Comparison of ENCODE assay signal across 11 mouse cellular contexts in genomic region chr1:88212341-88213045, GRCm38 (mm10). TPM values are rescaled to one million over a fixed set of nuclear protein-coding genes. Genes with fewer than 3 reads are reported as not detected.
A peak's percentile ranks its signal among the peaks of the same experiment; 100 is the strongest.
DNase-seq lines count a peak whose midpoint lies in the region; ATAC-seq and TF ChIP-seq lines count a peak whose summit lies in the region.
"Had no signal": no experiment of that assay in that cellular context is flagged by ENCODE, and none has a peak within 500 bp of the region (broad histone marks: within the 10 kb centered on the region; RNA-seq: fewer than 3 reads in every experiment).

No protein-coding gene starts in this region.

- ATAC-seq in forebrain, embryonic 15.5 days (replicated peaks): peak; percentile 11; the same call in 1 of the 2 replicates
- ATAC-seq in limb, embryonic 15.5 days (ENCODE audit: insufficient number of reproducible peaks, low FRiP score, low TSS enrichment, low read depth): peak; percentile 49
- no peak for ATAC-seq in erythroid progenitor cell, adult 5-6 weeks (replicated peaks; ENCODE audit: low FRiP score, poor library complexity, severe bottlenecking)

- no peak for TF ChIP-seq POLR2A in cerebellum, adult 2 months (IDR thresholded peaks at IDR 0.05; ENCODE audit: borderline replicate concordance, insufficient read depth, low read length)

- WGBS in forebrain, embryonic 15.5 days: 62% methylated on average over 8 of the region's 8 CpGs
- WGBS in limb, embryonic 15.5 days: 59% methylated on average over 8 of the region's 8 CpGs
- 58% methylated on average over 8 of the region's 8 CpGs for WGBS in cerebellum, adult 2 months

- DNase-seq in heart, adult 11 months: peak; percentile 89
- no peak for DNase-seq in heart, postnatal 4 days
- peak; percentile 5 for DNase-seq in 3T3-L1 (ENCODE audit: low read depth, low spot score)
- DNase-seq in left cerebral cortex, postnatal 4 days: no peak
- no peak for DNase-seq in cerebellum, adult 2 months

- intact Hi-C loops in left cerebral cortex, postnatal 4 days (cut with DNase I): no loop called here

- no peaks in the 10 kb centered on the region for H3K27me3 ChIP-seq in forebrain, embryonic 15.5 days
- no peaks in the 10 kb centered on the region for H3K27me3 ChIP-seq in limb, embryonic 15.5 days
- H3K27me3 ChIP-seq in cerebellum, adult 2 months (ENCODE audit: control insufficient read depth, insufficient read depth, low read length): no peaks in the 10 kb centered on the region; the same call in 1 of the 2 replicates

- H3K27ac ChIP-seq in forebrain, embryonic 15.5 days (replicated peaks): no peak overlapping the region
- H3K27ac ChIP-seq in limb, embryonic 15.5 days: no peak overlapping the region
- no peak overlapping the region for H3K27ac ChIP-seq in cerebellum, adult 2 months (ENCODE audit: insufficient read depth, low read length)

- TF ChIP-seq CTCF in cerebellum, adult 2 months (IDR thresholded peaks at IDR 0.05; ENCODE audit: borderline replicate concordance, insufficient read depth, low read depth, low read length): no peak

- H3K9me3 ChIP-seq in forebrain, embryonic 15.5 days: peaks cover 58% of the 10 kb centered on the region
- peaks cover 50% of the 10 kb centered on the region for H3K9me3 ChIP-seq in limb, embryonic 15.5 days
- H3K9me3 ChIP-seq: G1E had no signal

- no peaks in the 10 kb centered on the region for H3K4me1 ChIP-seq in forebrain, embryonic 15.5 days
- no peaks in the 10 kb centered on the region for H3K4me1 ChIP-seq in limb, embryonic 15.5 days
- H3K4me1 ChIP-seq in cerebellum, adult 2 months (ENCODE audit: control insufficient read depth, insufficient read depth, low read length): no peaks in the 10 kb centered on the region

- no peaks in the 10 kb centered on the region for H3K36me3 ChIP-seq in forebrain, embryonic 15.5 days
- no peaks in the 10 kb centered on the region for H3K36me3 ChIP-seq in limb, embryonic 15.5 days
- H3K36me3 ChIP-seq: G1E had no signal

- no peak overlapping the region for H3K4me2 ChIP-seq in forebrain, embryonic 15.5 days (replicated peaks)
- H3K4me2 ChIP-seq in limb, embryonic 15.5 days: no peak overlapping the region

- H3K4me3 ChIP-seq in forebrain, embryonic 15.5 days: no peak overlapping the region
- H3K4me3 ChIP-seq in limb, embryonic 15.5 days: no peak overlapping the region
- no peak overlapping the region for H3K4me3 ChIP-seq in cerebellum, adult 2 months (replicated peaks; ENCODE audit: insufficient read depth, low read depth, low read length)

- no peak overlapping the region for H3K9ac ChIP-seq in forebrain, embryonic 15.5 days (replicated peaks)
- H3K9ac ChIP-seq in limb, embryonic 15.5 days: no peak overlapping the region

RNA-seq across cellular contexts. Expression of gene Ugt1a1, which starts 0.7 kb away (rescaled TPM):
- total RNA-seq in heart, postnatal 4 days (2021): not detected
- not detected in 2 replicates for polyA plus RNA-seq in forebrain, embryonic 15.5 days (2015; fragmentation: Nextera tagmentation; extraction: Ambion mirVana)
- polyA plus RNA-seq in limb, embryonic 15.5 days (2015; fragmentation: Nextera tagmentation; extraction: Ambion mirVana): 10.8 and 12.3 TPM in 2 replicates
- total RNA-seq in erythroid progenitor cell, adult 5-6 weeks (2015; ENCODE audit: low replicate concordance): 0.72 TPM in 1 of 2 replicates, not detected in the other
- total RNA-seq in erythroid progenitor cell, adult 5-6 weeks (2017; ENCODE audit: low replicate concordance): 3.9 TPM in 1 of 2 replicates, not detected in the other
- under 1 TPM in 1 of 2 experiments, not detected in 1; 0.34 TPM for total RNA-seq in left cerebral cortex, postnatal 4 days (2021)
- not detected in 2 replicates for polyA plus RNA-seq in cerebellum, adult 2 months (2012; rRNA removed)
- total RNA-seq: layer of hippocampus, adult 8-10 months had no signal
- polyA plus RNA-seq: G1E had no signal

RNA-seq across cellular contexts. Expression of gene Dnajb3, which starts 6.9 kb away (rescaled TPM):
- 1 to 10 TPM; 1.6 to 1.8 TPM for total RNA-seq in heart, postnatal 4 days (2021)
- 13.7 TPM in 2 replicates for polyA plus RNA-seq in forebrain, embryonic 15.5 days (2015; fragmentation: Nextera tagmentation; extraction: Ambion mirVana)
- polyA plus RNA-seq in limb, embryonic 15.5 days (2015; fragmentation: Nextera tagmentation; extraction: Ambion mirVana): 11.1 and 11.6 TPM in 2 replicates
- 49.0 and 58.7 TPM in 2 replicates for total RNA-seq in erythroid progenitor cell, adult 5-6 weeks (2015; ENCODE audit: low replicate concordance)
- 8.7 and 28.2 TPM in 2 replicates for total RNA-seq in erythroid progenitor cell, adult 5-6 weeks (2017; ENCODE audit: low replicate concordance)
- 1 to 10 TPM; 4.9 to 5.9 TPM for total RNA-seq in left cerebral cortex, postnatal 4 days (2021)
- polyA plus RNA-seq in cerebellum, adult 2 months (2012; rRNA removed): 2.9 and 3.5 TPM in 2 replicates
- polyA plus RNA-seq: G1E had no signal

RNA-seq across cellular contexts. Expression of gene Ugt1a2, which starts 12.1 kb away (rescaled TPM):
- total RNA-seq in heart, postnatal 4 days (2021): not detected
- not detected in 2 replicates for polyA plus RNA-seq in forebrain, embryonic 15.5 days (2015; fragmentation: Nextera tagmentation; extraction: Ambion mirVana)
- polyA plus RNA-seq in limb, embryonic 15.5 days (2015; fragmentation: Nextera tagmentation; extraction: Ambion mirVana): not detected in 2 replicates
- total RNA-seq in erythroid progenitor cell, adult 5-6 weeks (2015; ENCODE audit: low replicate concordance): 1.1 TPM in 1 of 2 replicates, not detected in the other
- not detected in 2 replicates for total RNA-seq in erythroid progenitor cell, adult 5-6 weeks (2017; ENCODE audit: low replicate concordance)
- under 1 TPM in 1 of 2 experiments, not detected in 1; 0.38 TPM for total RNA-seq in left cerebral cortex, postnatal 4 days (2021)
- not detected in 2 replicates for polyA plus RNA-seq in cerebellum, adult 2 months (2012; rRNA removed)
- polyA plus RNA-seq: cortical plate, adult 2 months; G1E had no signal

RNA-seq across cellular contexts. Expression of gene Mroh2a, which starts 14.3 kb away (rescaled TPM):
- total RNA-seq in heart, postnatal 4 days (2021): under 1 TPM in 1 of 2 experiments, not detected in 1; 0.02 TPM
- 0.73 and 0.88 TPM in 2 replicates for polyA plus RNA-seq in forebrain, embryonic 15.5 days (2015; fragmentation: Nextera tagmentation; extraction: Ambion mirVana)
- polyA plus RNA-seq in limb, embryonic 15.5 days (2015; fragmentation: Nextera tagmentation; extraction: Ambion mirVana): 1.6 and 2.2 TPM in 2 replicates
- total RNA-seq in erythroid progenitor cell, adult 5-6 weeks (2015; ENCODE audit: low replicate concordance): not detected in 2 replicates
- total RNA-seq in erythroid progenitor cell, adult 5-6 weeks (2017; ENCODE audit: low replicate concordance): 0.30 and 0.64 TPM in 2 replicates
- under 1 TPM; 0.04 to 0.20 TPM for total RNA-seq in left cerebral cortex, postnatal 4 days (2021)
- polyA plus RNA-seq in cerebellum, adult 2 months (2012; rRNA removed): 0.25 and 0.43 TPM in 2 replicates
- polyA plus RNA-seq: cortical plate, adult 2 months; G1E had no signal

RNA-seq across cellular contexts. Expression of gene Ugt1a5, which starts 46.7 kb away (rescaled TPM):
- not detected for total RNA-seq in heart, postnatal 4 days (2021)
- polyA plus RNA-seq in forebrain, embryonic 15.5 days (2015; fragmentation: Nextera tagmentation; extraction: Ambion mirVana): not detected in 2 replicates
- not detected in 2 replicates for polyA plus RNA-seq in limb, embryonic 15.5 days (2015; fragmentation: Nextera tagmentation; extraction: Ambion mirVana)
- total RNA-seq in erythroid progenitor cell, adult 5-6 weeks (2015; ENCODE audit: low replicate concordance): 0.72 TPM in 1 of 2 replicates, not detected in the other
- not detected in 2 replicates for total RNA-seq in erythroid progenitor cell, adult 5-6 weeks (2017; ENCODE audit: low replicate concordance)
- under 1 TPM in 1 of 2 experiments, not detected in 1; 0.36 TPM for total RNA-seq in left cerebral cortex, postnatal 4 days (2021)
- 0.08 TPM in 1 of 2 replicates, not detected in the other for polyA plus RNA-seq in cerebellum, adult 2 months (2012; rRNA removed)
- polyA plus RNA-seq: cortical plate, adult 2 months; G1E had no signal

Comparison
In these comparisons a context has a peak if more than half of its experiments do, and no peak if none do; other contexts are left out.
1. DNase-seq: peak in heart, adult 11 months (single experiment) and 3T3-L1 (single experiment); none in heart, postnatal 4 days (single experiment), left cerebral cortex, postnatal 4 days (single experiment) and cerebellum, adult 2 months (0 of 2).